Mouse (Mus musculus) kidney, postnatal 36 days (tissue): ENCODE results near the gene Tspan31.

Experiments used
- DNase-seq, 2 experiments: peaks; one replicate each; pipeline ENCODE4 v3.0.0; 2021 to 2022; ENCODE audit warnings: mixed read lengths in 2 of 2

The Tspan31 gene

DNA sequence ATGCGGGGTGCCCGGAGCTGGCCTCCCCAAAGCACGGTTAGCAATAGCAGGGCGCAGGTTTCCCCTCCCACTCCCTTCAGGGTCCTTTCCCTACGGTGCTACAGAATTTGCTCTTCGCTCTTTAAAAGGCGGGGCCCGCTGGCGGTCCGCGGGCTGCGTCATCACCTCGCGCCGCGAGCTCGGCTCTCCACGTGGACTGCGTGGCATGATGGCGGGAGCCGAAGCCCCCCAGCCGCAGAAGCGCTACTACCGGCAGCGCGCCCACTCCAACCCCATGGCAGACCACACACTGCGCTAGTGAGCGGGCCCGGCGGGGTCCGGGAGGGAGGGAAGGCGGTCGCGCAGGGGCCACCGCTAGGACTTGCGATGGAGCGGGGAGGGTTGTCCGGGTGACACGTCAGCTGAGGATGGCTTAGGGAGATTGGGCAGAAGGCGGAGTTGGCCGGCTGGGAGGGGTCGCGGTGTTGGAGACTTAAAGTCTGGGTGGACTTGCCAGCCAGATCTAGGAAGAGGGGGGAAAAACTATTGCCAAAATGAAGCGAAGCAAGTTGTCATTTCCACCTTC, 28.2 kb downstream of the Tspan31 start:
- peak; percentile 88 to 94 for DNase-seq

DNA sequence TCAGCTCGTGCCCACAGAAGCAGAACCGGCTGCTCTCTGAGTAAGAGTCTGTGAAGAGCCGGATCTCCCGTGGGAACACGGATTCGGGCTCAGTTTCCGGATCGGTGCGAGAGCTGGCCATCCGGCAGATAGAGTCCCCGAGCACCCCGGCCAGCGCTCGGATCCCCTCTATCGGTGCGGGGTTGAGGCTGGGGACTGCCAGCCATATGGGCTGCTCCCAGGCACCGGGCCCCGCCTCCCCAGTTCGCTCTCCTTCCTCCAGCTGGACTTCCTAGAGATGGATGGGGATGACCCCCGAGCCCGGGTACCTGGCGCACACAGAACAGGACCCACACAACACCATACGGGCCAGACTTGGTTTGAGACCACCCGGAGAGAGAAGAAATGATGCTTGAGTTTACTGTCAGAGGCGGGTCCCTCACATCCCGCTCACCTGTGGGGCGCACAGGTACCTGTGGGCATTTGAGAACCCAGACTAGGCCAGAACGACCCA, 28.7 kb downstream of the Tspan31 start, which contains the start of the genes Mettl1 and Eef1akmt3:
Gene Mettl1, plus strand, starts transcription at position 141 of the 493 bp plus-strand sequence.
Gene Eef1akmt3, minus strand, starts transcription at position 240 of the 493 bp plus-strand sequence.
- DNase-seq: peak in 1 of 2 experiments; percentile 72

DNA sequence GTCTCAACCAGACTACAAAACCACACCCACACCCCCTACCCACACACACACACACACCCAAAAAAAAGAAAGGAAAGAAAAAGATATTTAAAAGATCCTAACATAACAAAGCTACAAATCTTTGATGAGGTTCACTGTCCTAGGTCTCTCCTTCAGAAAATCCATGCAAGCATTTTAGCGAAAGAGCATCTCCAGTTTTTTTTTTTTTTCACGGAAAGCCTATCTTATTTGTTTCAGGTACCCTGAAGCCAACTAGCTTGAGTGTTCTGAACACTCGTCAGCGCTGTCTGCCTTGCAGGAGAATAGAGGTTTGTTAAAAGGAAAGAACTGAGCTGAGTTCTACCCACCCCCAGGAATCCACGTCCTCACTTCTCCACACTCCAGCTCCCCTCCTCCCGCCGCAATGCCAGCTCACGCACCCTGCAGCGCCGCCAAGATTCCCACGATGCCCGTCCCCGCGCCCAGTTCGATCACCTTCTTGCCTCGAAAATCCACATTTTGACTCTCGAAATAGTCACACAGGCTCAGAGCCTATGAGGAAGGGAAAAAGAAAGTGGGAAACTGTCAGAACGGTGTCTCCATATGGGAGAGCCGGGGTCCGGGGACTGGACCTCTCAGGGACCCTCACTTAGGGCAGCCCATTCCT, 29.4 kb downstream of the Tspan31 start:
- DNase-seq: peak in 1 of 2 experiments; percentile 58

DNA sequence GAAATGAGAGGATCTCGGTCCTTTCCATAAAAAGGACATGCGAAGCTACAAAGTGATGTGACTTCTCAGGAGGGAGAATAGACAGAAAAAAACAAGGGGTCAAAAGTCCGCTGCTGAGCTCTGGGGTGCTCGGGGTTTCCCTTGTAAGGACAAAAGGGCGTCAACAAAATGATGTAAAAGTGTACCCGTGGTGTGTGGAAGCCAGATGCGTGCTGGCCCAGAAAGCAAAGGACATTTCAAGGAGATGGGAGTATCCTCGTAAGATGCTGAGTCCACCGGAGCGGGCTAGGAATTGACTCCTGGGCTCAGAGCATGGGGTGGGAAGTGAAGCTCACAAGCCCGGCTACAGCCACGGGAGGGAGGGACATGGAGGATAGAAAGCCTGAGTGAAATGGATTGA, 32.4 kb downstream of the Tspan31 start:
- DNase-seq: peak; percentile 58 to 70

DNA sequence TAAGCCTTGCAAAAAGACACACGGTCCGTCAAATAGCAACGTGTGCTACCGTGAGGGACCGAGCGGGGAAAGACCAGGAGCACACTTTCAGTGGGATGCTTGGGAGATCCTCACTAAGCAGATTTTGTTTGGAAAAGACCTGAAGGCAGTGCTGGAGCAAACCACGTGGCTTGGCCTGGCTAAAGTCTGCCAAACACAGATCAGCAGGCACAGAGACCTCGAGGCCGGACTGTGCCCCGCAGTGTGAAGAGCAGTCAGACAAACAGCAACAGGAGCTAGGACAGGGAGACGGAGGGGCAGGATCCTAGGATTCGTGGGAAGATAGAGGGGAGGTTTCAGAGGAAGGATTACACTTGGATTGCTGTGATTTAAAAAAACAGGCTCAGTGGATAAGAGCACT, 33.8 kb downstream of the Tspan31 start:
- DNase-seq: peak; percentile 82 to 90

- DNase-seq: peak; percentile 74 to 89
These were observed 36.7 kb downstream of the Tspan31 start for GRCm38 (mm10) chr10:127033301-127033741.

DNA sequence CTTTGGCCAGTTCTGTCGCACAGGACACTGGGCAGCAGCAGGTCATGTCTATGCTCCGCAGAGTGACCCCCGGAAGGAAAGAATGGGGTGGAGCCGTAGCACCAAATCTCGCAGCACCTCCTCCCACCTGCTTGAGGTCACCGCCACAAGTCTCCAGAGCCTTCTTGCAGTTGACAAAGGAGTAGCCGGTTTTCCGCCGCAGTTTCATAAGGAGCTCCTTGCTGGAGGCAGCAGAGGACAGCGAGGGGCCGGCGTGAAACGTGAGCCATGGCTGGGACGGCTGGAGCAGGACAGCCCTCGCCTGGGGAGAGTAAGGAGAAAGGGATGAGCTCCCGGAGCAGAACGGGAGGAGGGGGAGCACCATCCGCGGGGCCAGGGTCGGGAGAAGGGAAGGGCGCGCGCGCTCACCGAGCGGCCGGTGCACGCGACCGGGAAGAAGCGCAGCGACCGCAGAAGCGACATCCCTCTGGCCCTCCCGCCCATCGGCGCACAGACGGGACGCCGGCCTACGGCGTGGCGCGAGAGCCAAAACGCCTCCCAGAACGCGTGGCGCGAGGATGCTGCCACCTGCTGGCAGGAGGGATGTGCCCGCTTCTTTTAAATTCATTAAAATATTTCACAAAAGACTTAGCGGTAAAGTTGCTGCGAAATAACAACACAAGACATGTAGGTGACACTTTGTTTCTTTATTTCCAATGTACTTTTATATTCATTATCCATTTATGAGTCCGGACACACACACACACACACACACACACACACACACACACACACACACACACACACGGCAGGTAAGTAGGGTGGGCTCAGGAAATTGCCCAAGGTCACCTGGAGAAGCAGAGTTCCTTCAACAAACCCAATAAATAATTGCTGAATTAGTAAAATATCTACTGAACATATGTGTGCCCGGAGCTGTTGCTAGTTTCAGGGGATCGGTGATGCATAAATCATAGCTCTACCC, 39.4 kb downstream of the Tspan31 start, which contains the start of gene Tsfm:
Gene Tsfm, minus strand, starts transcription at position 505 of the 961 bp plus-strand sequence.
- peak; percentile 90 to 97 for DNase-seq

- no peak for DNase-seq
These were observed 51.6 kb downstream of the Tspan31 start for GRCm38 (mm10) chr10:127018422-127018821.
